Mouse (Mus musculus) brain, embryonic 14.5 days (tissue): Measurements from ENCODE around the gene Atp6v1c2.

ENCODE experiments used
- CTCF ChIP-seq: fragments of 200-500 bp; IDR thresholded peaks from 2 replicates; pipeline ENCODE4 v1.5.1; 2012; ENCODE audit warnings: inconsistent platforms, mild to moderate bottlenecking, moderate library complexity, borderline replicate concordance; ENCODE audit not compliant: insufficient read depth, insufficient read length; ENCODE audit errors: extremely low read depth
- POLR2A ChIP-seq: fragments of 200-500 bp; IDR thresholded peaks from 2 replicates; pipeline ENCODE4 v1.6.1; 2012; ENCODE audit warnings: mild to moderate bottlenecking, inconsistent platforms, borderline replicate concordance; ENCODE audit not compliant: poor library complexity, insufficient read depth, insufficient read length, severe bottlenecking; ENCODE audit errors: extremely low read depth

GRCm38 (mm10) chr12:17316096-17316495 is 13.1 kb downstream of the Atp6v1c2 start:
- TF ChIP-seq CTCF, result no peak
- TF ChIP-seq POLR2A, result no peak
